Mouse (Mus musculus) embryonic facial prominence, embryonic 12.5 days (tissue): Measurements from ENCODE around the gene Lrig3. TPM values are rescaled to one million over a fixed set of nuclear protein-coding genes. Genes with fewer than 3 reads are reported as not detected.

Experiments used
- ATAC-seq: fragments of 200-750 bp; cut with Nextera tagmentation; 2 replicates; pipeline ENCODE4 v1.8.0; 2017; ENCODE audit not compliant: insufficient number of reproducible peaks, insufficient read depth, low FRiP score, low TSS enrichment
- H3K27ac ChIP-seq: fragments of 300-500 bp; sonication (generic); 2 replicates; pipeline ENCODE4 v1.5.1; 2016; ENCODE audit warnings: mild to moderate bottlenecking
- H3K27me3 ChIP-seq: fragments of 300-500 bp; sonication (generic); 2 replicates; pipeline ENCODE4 v1.6.1; 2016; ENCODE audit warnings: mild to moderate bottlenecking, moderate library complexity
- H3K36me3 ChIP-seq: fragments of 300-500 bp; sonication (generic); 2 replicates; pipeline ENCODE4 v1.6.1; 2016; ENCODE audit warnings: mild to moderate bottlenecking
- H3K4me1 ChIP-seq: fragments of 300-500 bp; sonication (generic); 2 replicates; pipeline ENCODE4 v1.6.1; 2016
- H3K4me2 ChIP-seq: fragments of 300-500 bp; sonication (generic); replicated peaks from 2 replicates; pipeline ENCODE4 v1.6.1; 2016; ENCODE audit warnings: mild to moderate bottlenecking, moderate library complexity
- H3K4me3 ChIP-seq: fragments of 300-500 bp; sonication (generic); 2 replicates; pipeline ENCODE4 v1.5.1; 2016; ENCODE audit warnings: mild to moderate bottlenecking
- H3K9ac ChIP-seq: fragments of 300-500 bp; sonication (generic); 2 replicates; pipeline ENCODE4 v1.6.1; 2016; ENCODE audit warnings: mild to moderate bottlenecking, moderate library complexity
- H3K9me3 ChIP-seq: fragments of 300-500 bp; sonication (generic); 2 replicates; pipeline ENCODE4 v1.6.1; 2016; ENCODE audit warnings: mild to moderate bottlenecking, moderate library complexity
- WGBS: fragments of 180-500 bp; shearing (Covaris S2); methylation state at CpG from one replicate; pipeline ENCODE4 v1.1.7; 2016; 5-methylcytosine and 5-hydroxymethylcytosine counted together
- polyA plus RNA-seq: library from polyadenylated mRNA; unstranded; fragments of >200 nt; fragmentation: Nextera tagmentation; extraction: Ambion mirVana; gene quantifications from 2 replicates; pipeline ENCODE4 v1.2.1, GENCODE M21; 2016

Lrig3 gene
- polyA plus RNA-seq, 1 experiment from 2014 or later, result 49.5 TPM

GRCm38 (mm10) chr10:125967436-125968160, 1.6 kb downstream of the Lrig3 start:
- WGBS, result 3% methylated on average over 14 of the region's 14 CpGs
- Histone ChIP-seq H3K9me3 (no peaks in the 10 kb centered on the region), H3K36me3 (peaks cover 1% of the 10 kb centered on the region; the same call in 1 of the 2 replicates), H3K27ac (peak overlapping the region; percentile 98), H3K4me2 (peak overlapping the region; percentile 56), H3K27me3 (no peaks in the 10 kb centered on the region), H3K9ac (peak overlapping the region; percentile 100), H3K4me3 (peak overlapping the region; percentile 98), H3K4me1 (peaks cover 28% of the 10 kb centered on the region)
- ATAC-seq, result no peak

GRCm38 (mm10) chr10:125968191-125969132, 2.5 kb downstream of the Lrig3 start:
- no peak for ATAC-seq

GRCm38 (mm10) chr10:125969133-125969490, 3.1 kb downstream of the Lrig3 start:
- Histone ChIP-seq H3K4me1 (peaks cover 41% of the 10 kb centered on the region), H3K4me3 (peak overlapping the region; percentile 98), H3K27me3 (no peaks in the 10 kb centered on the region), H3K27ac (peak overlapping the region; percentile 98), H3K4me2 (peak overlapping the region; percentile 56), H3K9ac (peak overlapping the region; percentile 100), H3K36me3 (peaks cover 10% of the 10 kb centered on the region), H3K9me3 (no peaks in the 10 kb centered on the region)
- ATAC-seq, result no peak
- 6% methylated on average over 10 of the region's 10 CpGs for WGBS

More at GRCm38 (mm10) chr10:125968191-125969132, 2.5 kb downstream of the Lrig3 start:
- H3K36me3 ChIP-seq, result peaks cover 7% of the 10 kb centered on the region; the same call in 1 of the 2 replicates
- 2% methylated on average over 16 of the region's 16 CpGs for WGBS
- H3K4me2 ChIP-seq, result peak overlapping the region; percentile 56
- peaks cover 35% of the 10 kb centered on the region for H3K4me1 ChIP-seq
- peak overlapping the region; percentile 98 for H3K4me3 ChIP-seq
- H3K9ac ChIP-seq, result peak overlapping the region; percentile 100
- no peaks in the 10 kb centered on the region for H3K9me3 ChIP-seq
- no peaks in the 10 kb centered on the region for H3K27me3 ChIP-seq
- H3K27ac ChIP-seq, result peak overlapping the region; percentile 98

- Histone ChIP-seq H3K4me2 (peak overlapping the region; percentile 56), H3K4me3 (peak overlapping the region; percentile 98)
Measured at GRCm38 (mm10) chr10:125970031-125970430, 4.1 kb downstream of the Lrig3 start.

GRCm38 (mm10) chr10:125970500-125970899, 4.5 kb downstream of the Lrig3 start:
- peak overlapping the region; percentile 56 for H3K9ac ChIP-seq
- no peaks in the 10 kb centered on the region for H3K27me3 ChIP-seq
- H3K4me1 ChIP-seq, result peaks cover 42% of the 10 kb centered on the region
- no peaks in the 10 kb centered on the region for H3K9me3 ChIP-seq
- peak overlapping the region; percentile 98 for H3K4me3 ChIP-seq
- H3K36me3 ChIP-seq, result peaks cover 18% of the 10 kb centered on the region
- peak; percentile 38; the same call in 1 of the 2 replicates for ATAC-seq
- peak overlapping the region; percentile 56 for H3K4me2 ChIP-seq
- H3K27ac ChIP-seq, result peak overlapping the region; percentile 98
- 6% methylated on average over 4 of the region's 4 CpGs for WGBS

More at GRCm38 (mm10) chr10:125970031-125970430, 4.1 kb downstream of the Lrig3 start:
- H3K9ac ChIP-seq, result peak overlapping the region; percentile 56
- H3K36me3 ChIP-seq, result peaks cover 13% of the 10 kb centered on the region
- no peaks in the 10 kb centered on the region for H3K9me3 ChIP-seq
- ATAC-seq, result no peak
- peak overlapping the region; percentile 98 for H3K27ac ChIP-seq
- WGBS, result 38% methylated on average over 2 of the region's 2 CpGs
- peaks cover 43% of the 10 kb centered on the region for H3K4me1 ChIP-seq
- H3K27me3 ChIP-seq, result no peaks in the 10 kb centered on the region

GRCm38 (mm10) chr10:125973726-125974125, 7.8 kb downstream of the Lrig3 start:
- 28% methylated on average over 6 of the region's 7 CpGs for WGBS
- H3K4me3 ChIP-seq, result no peak overlapping the region
- peak overlapping the region; percentile 57; the same call in 1 of the 2 replicates for H3K27ac ChIP-seq
- no peak for ATAC-seq
- peaks cover 44% of the 10 kb centered on the region for H3K36me3 ChIP-seq
- H3K4me2 ChIP-seq, result no peak overlapping the region
- peaks cover 51% of the 10 kb centered on the region for H3K4me1 ChIP-seq
- no peaks in the 10 kb centered on the region for H3K27me3 ChIP-seq
- H3K9me3 ChIP-seq, result no peaks in the 10 kb centered on the region
- H3K9ac ChIP-seq, result no peak overlapping the region

- Histone ChIP-seq H3K4me2 (no peak overlapping the region), H3K9ac (no peak overlapping the region), H3K4me3 (no peak overlapping the region), H3K4me1 (peaks cover 39% of the 10 kb centered on the region), H3K27ac (no peak overlapping the region), H3K9me3 (no peaks in the 10 kb centered on the region), H3K27me3 (no peaks in the 10 kb centered on the region), H3K36me3 (peaks cover 45% of the 10 kb centered on the region)
- no peak for ATAC-seq
- WGBS, result 88% methylated on average over 5 of the region's 5 CpGs
Measured at GRCm38 (mm10) chr10:125981938-125982337, 16.0 kb downstream of the Lrig3 start.

GRCm38 (mm10) chr10:125984473-125985035, 18.6 kb downstream of the Lrig3 start:
- no peak overlapping the region for H3K4me2 ChIP-seq
- H3K27ac ChIP-seq, result no peak overlapping the region
- H3K4me3 ChIP-seq, result no peak overlapping the region
- 70% methylated on average over 9 of the region's 9 CpGs for WGBS
- no peaks in the 10 kb centered on the region for H3K27me3 ChIP-seq
- no peaks in the 10 kb centered on the region for H3K9me3 ChIP-seq
- H3K36me3 ChIP-seq, result peaks cover 48% of the 10 kb centered on the region
- no peak overlapping the region for H3K9ac ChIP-seq
- peaks cover 37% of the 10 kb centered on the region for H3K4me1 ChIP-seq
- no peak for ATAC-seq

- H3K4me2 ChIP-seq, result no peak overlapping the region
- WGBS, result 92% methylated on average over 1 of the region's 1 CpGs
- ATAC-seq, result no peak
- H3K36me3 ChIP-seq, result peaks cover 45% of the 10 kb centered on the region
- H3K4me1 ChIP-seq, result peaks cover 42% of the 10 kb centered on the region
- no peak overlapping the region for H3K4me3 ChIP-seq
- H3K27me3 ChIP-seq, result no peaks in the 10 kb centered on the region
- H3K27ac ChIP-seq, result no peak overlapping the region
- no peak overlapping the region for H3K9ac ChIP-seq
- H3K9me3 ChIP-seq, result no peaks in the 10 kb centered on the region
Measured at GRCm38 (mm10) chr10:125985795-125986194, 19.8 kb downstream of the Lrig3 start.

GRCm38 (mm10) chr10:125986443-125986842, 20.5 kb downstream of the Lrig3 start:
- H3K9ac ChIP-seq, result no peak overlapping the region
- no peaks in the 10 kb centered on the region for H3K27me3 ChIP-seq
- peaks cover 43% of the 10 kb centered on the region for H3K4me1 ChIP-seq
- ATAC-seq, result no peak
- no peaks in the 10 kb centered on the region for H3K9me3 ChIP-seq
- H3K4me2 ChIP-seq, result no peak overlapping the region
- H3K36me3 ChIP-seq, result peaks cover 39% of the 10 kb centered on the region
- WGBS, result 85% methylated on average over 9 of the region's 9 CpGs
- H3K4me3 ChIP-seq, result no peak overlapping the region
- no peak overlapping the region for H3K27ac ChIP-seq

GRCm38 (mm10) chr10:125987307-125987706, 21.3 kb downstream of the Lrig3 start:
- Histone ChIP-seq H3K9me3 (no peaks in the 10 kb centered on the region), H3K36me3 (peaks cover 34% of the 10 kb centered on the region), H3K4me2 (no peak overlapping the region), H3K9ac (no peak overlapping the region), H3K4me3 (no peak overlapping the region), H3K4me1 (peaks cover 49% of the 10 kb centered on the region), H3K27me3 (no peaks in the 10 kb centered on the region), H3K27ac (no peak overlapping the region)
- no peak for ATAC-seq
- WGBS, result 67% methylated on average over 6 of the region's 6 CpGs
